Mouse (Mus musculus) frontal cortex, adult (tissue): Measurements from ENCODE around the gene Ifrd2.

Source experiments
- ATAC-seq: cut with Nextera tagmentation; 2 replicates; pipeline ENCODE4 v1.9.2; 2017; ENCODE audit warnings: mild to moderate bottlenecking, moderate library complexity, mixed read lengths; ENCODE audit not compliant: low TSS enrichment

The Ifrd2 gene

DNA sequence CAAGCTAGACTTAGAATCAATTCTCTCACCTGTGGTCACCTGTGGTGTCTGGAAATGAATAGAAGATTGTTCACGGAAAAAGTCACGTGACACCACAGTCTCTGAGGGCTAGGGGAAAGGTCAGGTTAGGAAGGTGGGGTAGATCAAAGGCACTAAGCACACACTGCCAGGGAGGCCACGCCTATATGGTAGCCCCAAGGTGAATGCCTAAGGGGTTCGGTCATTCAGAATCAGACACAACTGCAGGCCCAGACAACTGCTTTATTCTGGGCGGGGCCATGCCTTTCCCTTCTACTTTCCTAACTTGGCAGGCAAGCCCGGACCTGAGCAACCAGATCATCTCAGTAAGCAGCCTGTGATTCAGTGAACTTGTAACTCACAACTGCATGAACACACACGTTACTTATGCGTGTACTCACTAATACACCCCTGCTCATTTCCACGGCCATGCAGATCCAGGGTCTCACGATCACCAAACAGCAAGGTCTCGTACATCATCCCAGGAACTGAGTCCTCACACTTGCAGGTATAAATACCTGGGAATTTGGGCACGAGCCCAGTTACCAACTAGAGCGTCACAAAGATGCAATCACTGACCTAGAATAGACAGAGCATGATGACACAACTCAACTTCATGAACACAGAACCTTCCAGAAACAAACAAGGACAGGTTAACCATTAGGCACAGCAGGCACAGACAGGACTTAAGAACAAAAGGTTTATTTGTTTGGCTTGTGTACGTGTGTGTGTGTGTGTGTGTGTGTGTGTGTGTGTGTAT is 11.7 kb upstream of the Ifrd2 start:
- no peak for ATAC-seq

DNA sequence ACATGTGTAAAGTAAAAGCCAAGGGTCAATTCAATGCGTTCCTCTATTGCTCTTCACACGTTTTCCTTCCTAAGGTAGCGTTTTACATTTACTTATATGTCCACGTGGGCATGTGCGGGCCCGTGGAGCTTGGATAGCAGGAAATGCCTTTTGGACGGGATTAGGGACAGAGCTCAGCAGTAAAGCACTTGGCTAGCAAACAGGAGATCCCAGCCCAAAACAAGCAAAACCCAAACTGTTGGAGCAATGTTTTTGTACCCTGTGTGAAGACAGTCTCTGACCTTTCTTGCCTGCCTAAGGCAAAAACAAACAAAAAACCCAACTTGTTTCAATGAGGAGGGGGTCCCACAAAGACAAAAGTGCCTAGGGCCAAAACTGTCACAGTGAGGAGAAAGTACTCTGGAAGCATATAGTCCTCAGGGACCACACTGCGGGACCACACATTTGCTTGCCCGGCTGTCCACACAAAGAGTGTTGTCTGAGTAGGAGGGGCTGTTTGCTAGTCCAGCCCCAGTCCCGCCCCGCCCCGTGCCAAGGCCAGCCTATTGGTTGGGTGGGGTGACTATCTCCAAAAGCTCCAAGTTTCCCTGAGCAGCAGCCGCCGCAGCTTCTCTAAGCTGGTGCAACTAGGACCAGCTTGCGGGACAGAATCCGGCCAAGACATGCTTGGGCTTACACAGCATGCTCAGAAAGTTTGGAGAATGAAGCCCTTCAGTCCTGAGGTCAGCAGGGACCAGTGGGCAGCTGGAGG is 10.9 kb upstream of the Ifrd2 start, which contains the start of gene Hyal1:
TSS of gene Hyal1 (plus strand) at position 571 of the 751 bp plus-strand sequence.
- ATAC-seq, result no peak

DNA sequence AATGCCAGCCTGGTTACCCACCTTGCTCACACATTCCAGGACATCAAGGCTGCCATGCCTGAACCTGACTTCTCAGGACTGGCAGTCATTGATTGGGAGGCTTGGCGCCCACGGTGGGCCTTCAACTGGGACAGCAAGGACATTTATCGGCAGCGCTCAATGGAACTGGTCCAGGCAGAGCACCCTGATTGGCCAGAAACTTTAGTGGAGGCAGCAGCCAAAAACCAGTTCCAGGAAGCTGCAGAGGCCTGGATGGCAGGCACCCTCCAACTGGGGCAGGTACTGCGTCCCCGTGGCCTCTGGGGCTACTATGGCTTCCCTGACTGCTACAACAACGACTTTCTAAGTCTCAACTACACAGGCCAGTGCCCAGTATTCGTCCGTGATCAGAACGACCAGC is 9.6 kb upstream of the Ifrd2 start:
- no peak for ATAC-seq

DNA sequence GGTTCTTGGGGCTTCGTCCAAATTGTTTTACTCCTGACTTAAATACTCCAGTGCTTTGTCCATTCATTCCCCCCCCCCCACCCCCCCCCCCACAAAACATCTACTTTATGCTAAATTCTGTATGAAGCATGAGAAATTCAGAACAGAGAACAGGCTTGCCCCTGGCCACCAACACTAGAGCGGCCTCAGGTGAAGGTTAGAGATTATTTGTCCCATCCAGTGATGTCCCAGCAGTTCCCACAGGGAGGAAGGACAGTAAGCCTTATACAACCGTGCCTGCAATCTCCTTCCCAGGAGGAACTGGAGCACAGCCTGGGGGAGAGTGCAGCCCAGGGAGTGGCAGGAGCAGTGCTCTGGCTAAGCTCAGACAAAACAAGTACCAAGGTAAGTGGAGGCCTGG is 8.9 kb upstream of the Ifrd2 start, which contains the start of gene Naa80:
TSS of gene Naa80 (plus strand) at position 301 of the 400 bp plus-strand sequence.
- ATAC-seq, result no peak

DNA sequence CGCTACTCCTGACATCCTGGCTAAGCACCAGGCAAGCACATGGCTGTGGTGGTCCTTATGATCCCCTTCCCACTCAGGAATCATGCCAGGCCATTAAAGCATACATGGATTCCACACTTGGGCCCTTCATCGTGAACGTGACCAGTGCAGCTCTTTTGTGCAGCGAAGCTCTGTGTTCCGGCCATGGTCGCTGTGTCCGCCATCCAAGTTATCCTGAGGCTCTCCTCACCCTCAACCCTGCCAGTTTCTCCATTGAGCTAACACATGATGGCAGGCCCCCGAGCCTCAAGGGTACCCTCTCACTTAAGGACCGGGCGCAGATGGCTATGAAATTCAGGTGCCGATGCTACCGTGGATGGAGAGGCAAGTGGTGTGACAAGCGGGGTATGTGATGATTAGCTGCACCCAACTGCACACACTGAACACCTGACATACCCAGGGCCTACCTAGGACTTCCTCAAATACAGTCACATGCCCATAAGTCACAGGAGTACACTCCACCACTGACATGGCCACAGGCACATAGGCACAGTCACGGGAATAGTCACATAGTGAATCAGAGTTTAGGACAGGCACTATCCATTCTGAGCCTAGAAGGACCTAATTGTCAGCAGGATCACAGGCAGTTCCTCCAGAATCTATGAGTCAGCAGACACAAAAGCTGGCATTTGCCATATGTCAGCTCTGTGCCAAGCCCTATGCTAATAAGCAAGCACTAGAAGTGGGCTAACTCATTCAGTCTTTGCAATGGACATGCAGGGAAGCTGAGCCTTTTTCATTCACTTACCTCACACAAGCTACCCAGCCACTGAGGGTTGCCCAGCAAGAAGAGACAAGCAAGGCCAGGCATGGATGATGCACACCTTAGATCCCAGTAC is 8.2 kb upstream of the Ifrd2 start:
- no peak for ATAC-seq

GRCm38 (mm10) chr9:107580501-107581317 is 6.7 kb upstream of the Ifrd2 start, which contains the start of gene Hyal3:
Gene Hyal3 (plus strand): TSS chr9:107580818.
- ATAC-seq, result peak; percentile 91

- ATAC-seq, result no peak
These were observed 5.9 kb upstream of the Ifrd2 start for GRCm38 (mm10) chr9:107581584-107581983.

- ATAC-seq, result no peak
These were observed 4.9 kb upstream of the Ifrd2 start for GRCm38 (mm10) chr9:107582509-107583062.

DNA sequence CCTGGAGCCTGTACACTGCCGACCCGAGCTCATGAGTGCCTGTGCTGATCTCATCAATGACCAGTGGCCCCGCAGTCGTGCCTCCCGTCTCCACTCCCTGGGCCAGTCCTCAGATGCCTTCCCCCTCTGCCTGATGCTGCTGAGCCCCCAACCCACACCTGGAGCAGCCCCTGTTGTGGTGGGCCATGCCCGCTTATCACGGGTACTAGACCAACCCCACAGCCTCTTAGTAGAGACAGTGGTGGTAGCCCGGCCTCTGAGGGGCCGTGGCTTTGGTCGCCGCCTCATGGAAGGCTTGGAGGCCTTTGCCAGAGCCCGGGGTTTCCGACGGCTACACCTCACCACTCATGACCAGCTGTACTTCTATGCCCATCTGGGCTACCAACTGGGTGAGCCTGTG is 4.3 kb upstream of the Ifrd2 start:
- no peak for ATAC-seq

GRCm38 (mm10) chr9:107586504-107586903 is 938 bp upstream of the Ifrd2 start:
- no peak for ATAC-seq

DNA sequence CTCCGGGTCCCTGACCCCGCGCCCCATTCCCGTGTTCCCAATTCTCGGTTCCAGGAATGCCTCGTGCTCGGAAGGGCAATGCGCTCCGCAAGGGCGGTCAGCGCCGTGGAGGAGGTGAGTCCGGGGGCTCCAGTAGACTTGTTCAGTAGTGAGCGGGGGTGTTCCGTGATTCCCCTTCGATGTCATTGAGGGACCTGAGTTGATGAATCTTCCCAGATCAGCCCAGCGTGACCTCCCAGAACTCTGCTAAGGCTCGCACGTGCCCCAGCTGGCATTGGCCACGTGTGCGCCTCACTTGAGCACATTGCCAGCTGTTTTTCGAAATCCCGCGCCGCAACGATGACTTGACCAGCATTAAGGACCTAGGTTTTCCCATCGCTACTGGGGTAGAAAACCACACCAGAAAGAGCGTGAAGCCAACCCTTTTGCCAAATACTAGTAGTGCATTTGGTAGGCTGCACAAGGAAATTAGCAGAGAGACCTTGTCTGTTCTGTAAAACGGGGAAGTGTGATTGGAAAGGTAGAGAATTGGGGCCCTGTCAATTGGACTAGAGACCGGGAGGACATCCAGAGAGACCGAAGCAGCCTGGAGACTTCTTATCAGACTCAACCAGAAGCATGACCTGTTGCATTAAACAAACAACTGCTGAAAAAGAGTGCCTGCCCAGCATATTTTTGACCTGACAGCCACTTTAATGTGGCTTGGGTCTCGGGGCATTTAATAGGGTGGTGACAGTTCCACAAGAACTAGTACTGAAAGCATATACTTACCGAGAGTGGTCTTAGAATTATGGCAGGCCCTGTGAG is 594 bp downstream of the Ifrd2 start:
- peak; percentile 13; the same call in 1 of the 2 replicates for ATAC-seq

GRCm38 (mm10) chr9:107590058-107590772 is 2.8 kb downstream of the Ifrd2 start:
- no peak for ATAC-seq

DNA sequence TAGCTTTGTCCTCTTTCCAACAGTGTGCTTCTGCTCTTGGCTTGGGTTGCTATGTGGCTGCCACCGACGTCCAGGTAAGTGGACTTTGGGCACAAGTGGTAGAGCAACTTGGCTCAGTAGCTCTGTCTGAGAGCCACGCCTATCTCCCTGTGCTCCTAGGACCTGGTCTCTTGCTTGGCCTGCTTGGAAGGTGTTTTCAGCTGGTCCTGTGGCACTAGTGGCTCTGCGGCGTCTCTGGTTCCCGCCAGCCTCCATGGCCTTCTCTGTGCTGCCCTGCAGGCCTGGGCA is 3.3 kb downstream of the Ifrd2 start:
- ATAC-seq, result no peak

DNA sequence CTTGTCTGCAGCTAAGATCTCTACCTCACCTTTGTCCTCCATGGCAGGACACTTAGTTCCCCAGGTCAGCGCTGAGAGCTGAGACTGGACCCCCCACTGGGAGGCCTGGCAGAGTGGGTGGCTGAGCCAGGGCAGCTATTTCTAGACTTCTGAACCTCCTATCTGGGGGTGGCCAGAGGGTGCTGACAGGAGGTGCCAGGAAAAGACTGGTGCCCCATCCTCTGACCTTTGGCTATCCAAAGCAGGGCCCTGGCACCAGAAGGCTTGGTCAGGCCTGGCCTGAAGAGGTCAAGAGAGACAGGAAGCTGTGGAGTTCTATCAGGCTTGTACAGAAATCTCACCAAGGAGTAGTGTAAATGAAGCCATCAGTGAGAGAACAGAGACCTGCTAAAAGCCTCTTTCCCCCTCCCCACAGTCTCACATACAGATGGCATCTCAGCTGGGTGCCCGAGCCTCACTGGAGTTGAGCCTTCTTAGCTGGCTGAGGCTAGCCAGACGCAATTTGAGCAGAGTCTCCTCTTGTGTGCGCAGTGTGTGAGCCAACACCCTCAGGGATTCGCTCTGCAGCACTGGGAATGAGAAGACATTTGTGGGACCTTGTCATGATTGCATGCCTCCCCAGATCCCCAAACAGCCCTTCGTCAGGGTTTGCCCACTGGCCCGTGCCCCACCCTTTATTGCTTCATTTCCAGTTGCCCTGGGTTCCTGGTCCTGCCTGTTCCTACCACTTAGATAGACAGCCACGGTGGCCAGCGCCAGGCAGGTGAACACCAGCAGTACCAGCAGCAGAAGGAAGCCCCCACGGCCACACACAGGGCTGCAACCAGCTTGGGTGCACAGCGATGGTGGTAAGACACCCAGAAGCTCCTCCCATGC is 5.9 kb downstream of the Ifrd2 start:
- ATAC-seq, result no peak

GRCm38 (mm10) chr9:107594281-107595062 is 7.0 kb downstream of the Ifrd2 start:
- no peak for ATAC-seq

DNA sequence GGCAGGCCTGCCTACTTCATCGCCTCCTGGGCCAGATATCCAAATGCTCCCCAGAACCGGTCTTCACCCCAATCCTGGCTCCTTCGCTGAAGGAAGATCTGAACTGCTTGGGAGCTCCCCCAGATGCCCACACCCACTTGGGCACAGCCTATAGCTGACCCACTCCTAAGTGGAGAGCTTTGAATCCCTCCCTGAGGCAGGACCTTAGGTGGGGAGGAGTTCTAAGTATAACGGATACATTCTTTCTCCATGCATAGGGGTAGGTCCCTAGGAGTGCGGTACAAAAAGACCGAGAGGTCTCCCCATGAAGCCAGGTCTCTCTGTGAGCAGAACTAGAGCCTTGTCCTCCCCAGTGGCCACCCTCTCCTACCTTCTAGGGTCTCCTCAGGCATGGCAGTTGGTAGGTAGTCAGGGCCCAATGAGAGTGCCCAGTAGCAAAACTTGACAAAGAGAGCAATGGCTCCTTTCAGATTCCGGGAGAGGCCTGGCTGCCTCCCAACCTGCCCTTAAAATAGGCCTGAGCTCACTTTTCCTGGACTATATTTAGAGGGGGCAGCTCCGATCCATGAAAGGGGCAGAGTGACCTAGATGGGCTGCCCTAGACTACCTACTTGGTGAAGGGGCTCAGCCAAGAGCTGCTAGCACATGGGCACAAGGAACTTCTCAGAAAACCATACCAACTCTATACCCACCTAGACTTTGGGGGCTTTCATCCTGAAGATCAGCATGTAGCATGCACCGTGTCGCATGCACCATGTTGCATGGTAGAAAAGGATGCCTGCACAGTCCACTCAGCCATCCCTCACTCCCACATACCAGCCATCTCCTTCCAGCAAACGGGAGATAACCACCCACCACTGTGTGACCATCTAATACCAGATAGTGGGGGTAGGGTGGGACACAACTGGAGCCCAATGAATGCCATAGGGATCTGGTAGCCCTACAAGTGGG is 9.5 kb downstream of the Ifrd2 start:
- no peak for ATAC-seq

- no peak for ATAC-seq
These were observed 10.9 kb downstream of the Ifrd2 start for GRCm38 (mm10) chr9:107598385-107598784.
